Mouse (Mus musculus): ENCODE measurements around the gene Arhgap15.

Gene Arhgap15

DNA sequence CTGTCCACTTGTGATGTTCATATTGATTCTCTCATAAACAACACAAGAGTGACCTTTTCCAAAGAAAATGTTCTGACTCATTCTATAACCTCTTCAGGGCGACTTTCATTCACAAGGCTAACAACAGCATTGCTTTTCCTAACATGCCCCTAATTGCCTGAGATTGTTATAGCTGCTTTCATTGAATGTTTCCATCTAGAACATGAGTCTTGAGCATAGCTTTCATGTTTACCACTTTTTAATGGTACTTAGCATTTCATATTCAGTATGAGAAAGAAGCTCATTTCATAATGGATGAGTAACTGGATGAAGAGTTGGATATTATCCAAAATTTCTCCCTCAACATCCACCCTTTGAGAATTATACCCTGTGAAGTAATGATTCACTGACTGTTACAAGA is 403.7 kb downstream of the Arhgap15 start:
- CTCF ChIA-PET = no interaction called here

DNA sequence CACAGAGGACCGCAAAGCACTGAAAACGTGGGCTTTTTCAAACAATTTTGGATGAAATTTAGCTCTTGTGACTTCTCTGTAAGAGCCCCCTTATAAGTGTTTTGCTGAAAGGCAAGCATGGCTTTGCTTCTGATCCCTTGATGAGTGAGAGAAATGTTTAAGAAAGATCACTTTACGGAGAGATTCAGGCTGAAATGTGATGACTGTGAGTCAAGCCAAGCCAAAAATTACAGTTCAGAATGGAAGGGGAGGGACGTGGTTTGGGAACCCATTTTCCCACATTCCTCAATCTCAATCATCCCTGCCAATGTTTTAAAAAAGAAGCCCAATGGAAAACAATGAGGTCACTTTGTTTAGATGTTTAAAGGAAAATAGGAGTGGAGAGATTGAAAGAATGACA is 411.7 kb downstream of the Arhgap15 start:
- CTCF ChIA-PET = no interaction called here

DNA sequence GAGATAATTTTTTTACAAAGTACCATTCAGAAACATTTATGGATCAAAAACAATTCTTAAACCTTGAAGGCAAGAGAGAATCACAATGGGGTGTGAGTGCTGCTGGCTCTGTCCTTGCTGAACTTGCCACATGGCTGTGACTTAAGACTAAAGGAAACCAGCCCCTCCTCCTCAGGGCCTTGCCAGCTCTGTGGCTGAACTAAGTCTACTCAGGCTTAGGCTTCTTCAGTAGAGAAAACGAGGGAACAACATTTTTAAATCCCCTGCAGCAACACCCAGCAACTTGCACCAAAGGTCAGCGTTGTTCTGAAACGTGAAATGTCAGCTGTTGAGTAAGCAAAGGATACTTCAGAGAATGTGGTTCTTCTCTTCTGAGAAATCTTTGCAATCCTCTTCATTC is 417.2 kb downstream of the Arhgap15 start:
- CTCF ChIA-PET = no interaction called here

DNA sequence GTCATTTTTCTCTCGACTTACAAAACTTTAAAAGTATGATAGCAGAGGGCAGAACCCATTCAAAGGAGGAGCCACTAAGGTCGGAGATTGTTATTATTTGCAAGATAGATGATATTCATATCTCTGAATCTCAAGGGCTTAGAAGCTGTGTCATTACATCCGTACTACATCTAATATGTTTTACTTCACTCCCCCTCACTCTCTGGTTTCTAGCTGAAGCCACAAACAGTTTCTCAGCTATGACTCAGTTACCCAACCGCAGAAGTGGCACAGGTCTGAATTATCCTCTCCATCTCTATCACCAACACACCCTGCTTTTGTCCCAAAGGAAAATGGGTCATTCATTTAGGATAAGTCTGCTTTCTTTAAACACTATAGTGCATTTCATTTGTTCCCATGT is 418.1 kb downstream of the Arhgap15 start:
- CTCF ChIA-PET = no interaction called here

DNA sequence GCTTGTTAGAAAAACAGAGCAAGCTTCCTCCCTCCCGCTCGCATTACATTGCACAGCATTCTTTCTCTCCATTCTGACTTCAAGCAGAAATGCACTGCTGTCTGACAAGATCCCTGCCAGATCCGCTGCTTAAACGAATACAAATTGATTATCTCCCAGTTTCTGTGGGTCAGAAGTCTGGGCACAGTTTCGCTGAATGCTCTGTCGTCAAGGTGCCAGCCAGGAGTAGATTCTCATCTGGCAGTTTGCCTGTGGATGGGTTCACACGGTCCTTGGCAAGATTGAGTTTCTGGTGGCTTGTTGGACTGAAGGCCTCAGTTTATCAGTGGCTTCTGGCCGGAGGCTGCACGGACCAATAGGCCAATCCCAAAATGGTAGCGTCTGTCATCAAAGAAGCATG is 435.9 kb downstream of the Arhgap15 start:
- CTCF ChIA-PET = interaction anchor here (0.5 kb wide), 1 partner anchor 22 kb away, joined by 3 read pairs; no protein-coding TSS in a partner anchor

DNA sequence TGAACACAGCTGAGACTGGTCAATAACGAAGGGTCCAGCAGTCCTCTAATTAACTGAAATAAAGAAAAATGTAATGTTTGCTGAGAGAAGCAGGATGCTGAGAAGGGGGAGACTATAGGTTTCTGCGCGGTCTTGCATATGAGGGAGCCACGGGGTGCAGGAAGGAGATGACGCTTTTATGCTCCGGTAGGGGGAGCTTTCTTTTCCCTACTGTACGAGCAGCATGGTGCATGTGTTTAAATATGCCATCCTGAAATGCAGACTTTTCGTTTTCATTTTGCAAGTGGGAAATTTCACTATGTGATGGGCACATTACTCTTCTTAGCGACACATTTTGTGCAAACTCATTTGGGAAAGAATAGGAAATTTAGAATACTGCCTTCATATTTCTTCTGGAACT is 442.1 kb downstream of the Arhgap15 start:
- CTCF ChIA-PET = no interaction called here

DNA sequence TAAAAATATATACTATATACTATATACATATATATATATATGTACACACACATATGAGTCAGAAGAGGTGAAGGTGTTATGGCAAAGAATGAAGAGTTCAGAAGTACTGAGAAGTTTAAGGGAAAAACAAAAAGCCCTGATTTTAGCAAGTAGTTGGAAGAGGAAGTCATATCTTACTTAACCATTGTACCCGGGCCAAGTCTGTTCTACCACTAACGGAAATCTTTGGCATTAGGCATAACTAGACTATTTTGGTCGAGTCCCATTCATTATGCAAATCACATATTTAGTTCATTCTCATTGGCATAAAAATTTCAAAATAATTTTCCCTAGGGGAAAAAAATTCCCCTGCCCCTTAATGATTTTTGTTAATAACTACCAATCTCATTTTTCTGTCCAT is 443.4 kb downstream of the Arhgap15 start:
- CTCF ChIA-PET = no interaction called here

DNA sequence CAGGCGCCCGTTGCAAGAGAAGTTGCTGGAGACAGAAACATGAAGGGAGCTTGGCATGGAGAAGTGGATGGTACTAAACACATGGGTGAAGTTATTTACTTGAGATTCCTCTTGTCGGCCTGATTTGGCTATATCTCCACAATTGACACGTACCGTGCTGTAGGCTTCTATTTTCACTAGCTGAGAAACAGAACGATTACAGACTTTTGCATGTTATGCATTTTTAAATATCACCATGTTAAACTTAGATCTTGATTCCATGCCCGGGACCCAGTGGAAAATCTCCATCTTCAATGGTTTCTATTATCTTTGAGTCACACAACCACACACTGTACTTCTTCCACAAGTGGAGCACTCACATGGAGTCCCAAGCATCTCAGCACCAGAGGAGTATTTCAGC is 466.9 kb downstream of the Arhgap15 start:
- CTCF ChIA-PET = no interaction called here

DNA sequence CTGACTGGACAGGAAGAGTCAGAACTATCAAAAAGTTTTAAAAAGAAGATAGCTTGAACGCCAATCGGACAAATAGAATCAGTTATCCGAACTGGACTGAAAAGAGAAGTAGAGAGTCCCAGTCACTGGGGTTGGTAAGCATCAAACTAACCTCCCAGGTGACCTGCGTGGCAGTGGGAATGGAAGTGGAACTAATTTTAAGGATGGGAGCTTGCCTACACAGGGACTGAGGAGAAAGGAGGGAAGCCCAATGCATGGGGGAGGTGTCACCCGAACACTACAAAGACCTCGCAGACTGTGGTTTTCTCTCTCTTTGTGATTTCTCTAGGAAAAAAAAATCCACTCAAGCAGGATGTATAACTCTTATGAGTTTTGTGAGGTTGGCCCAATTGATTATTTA is 469.2 kb downstream of the Arhgap15 start:
- CTCF ChIA-PET = no interaction called here

DNA sequence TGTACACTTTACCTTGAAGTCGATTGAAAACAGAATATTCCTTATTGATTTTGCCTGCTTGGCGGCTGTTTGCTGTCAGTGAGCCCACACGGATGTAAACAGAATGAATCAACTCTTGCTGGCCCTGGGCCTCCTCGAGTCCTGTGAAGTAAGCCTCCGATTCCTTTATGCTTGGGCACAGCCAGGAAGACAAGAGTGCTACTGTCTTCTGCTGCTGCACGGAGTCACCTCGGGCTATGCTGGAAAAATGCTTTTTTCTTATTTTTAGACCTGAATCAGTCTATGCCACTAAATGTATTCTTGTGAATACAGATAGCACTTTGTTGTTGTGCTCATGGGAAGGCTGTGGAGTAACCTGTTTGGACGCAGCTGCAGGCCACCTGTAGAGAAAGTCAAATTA is 469.7 kb downstream of the Arhgap15 start:
- CTCF ChIA-PET = no interaction called here

DNA sequence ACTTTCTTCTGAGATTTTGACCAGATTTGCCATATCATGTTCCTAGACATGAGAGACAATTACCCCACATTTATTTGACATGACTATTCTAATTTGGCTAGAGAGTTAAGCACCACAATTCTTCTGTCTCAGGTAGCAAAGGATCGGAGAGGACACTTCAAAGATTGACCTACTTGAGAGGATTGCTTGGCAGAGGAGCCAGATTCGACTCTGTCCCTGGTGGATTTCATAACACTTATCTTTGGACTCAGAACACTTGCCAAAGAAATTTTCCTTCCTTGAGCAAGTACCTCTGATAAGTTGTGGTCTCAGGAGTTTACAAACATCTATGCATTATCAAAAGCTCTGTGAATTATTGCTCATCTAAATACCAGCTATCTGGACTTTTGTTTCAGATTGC is 473.1 kb downstream of the Arhgap15 start:
- CTCF ChIA-PET = no interaction called here

DNA sequence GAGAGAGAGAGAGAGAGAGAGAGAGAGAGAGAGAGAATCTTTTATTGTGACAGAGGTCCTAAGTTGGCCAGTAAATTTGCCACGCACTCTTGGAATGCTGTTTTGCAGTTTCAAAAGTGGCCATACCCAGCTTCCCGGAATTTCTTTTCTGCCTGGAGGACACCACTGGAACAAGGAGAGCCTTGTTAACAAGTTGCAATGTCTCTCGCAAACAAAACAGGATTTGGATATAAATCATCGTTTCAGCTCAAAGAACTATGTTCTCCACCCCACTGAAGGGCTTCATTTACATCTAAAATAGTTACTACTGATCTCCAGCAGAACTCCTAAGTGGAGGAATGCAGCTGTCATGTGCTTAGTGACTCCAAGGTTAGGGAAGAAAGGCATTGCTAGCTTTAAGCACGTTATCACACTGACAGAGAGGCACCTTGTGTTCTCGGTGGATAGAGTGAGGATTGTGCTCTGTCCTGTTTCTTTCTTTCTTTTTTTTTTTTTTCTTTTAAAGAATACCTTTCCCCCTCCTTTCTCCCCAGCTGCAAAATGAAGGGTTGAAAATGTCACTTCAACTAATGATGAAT is 473.6 kb downstream of the Arhgap15 start:
- CTCF ChIA-PET = interaction anchor here (0.6 kb wide), 1 partner anchor 14 kb away, joined by 3 read pairs; no protein-coding TSS in a partner anchor

DNA sequence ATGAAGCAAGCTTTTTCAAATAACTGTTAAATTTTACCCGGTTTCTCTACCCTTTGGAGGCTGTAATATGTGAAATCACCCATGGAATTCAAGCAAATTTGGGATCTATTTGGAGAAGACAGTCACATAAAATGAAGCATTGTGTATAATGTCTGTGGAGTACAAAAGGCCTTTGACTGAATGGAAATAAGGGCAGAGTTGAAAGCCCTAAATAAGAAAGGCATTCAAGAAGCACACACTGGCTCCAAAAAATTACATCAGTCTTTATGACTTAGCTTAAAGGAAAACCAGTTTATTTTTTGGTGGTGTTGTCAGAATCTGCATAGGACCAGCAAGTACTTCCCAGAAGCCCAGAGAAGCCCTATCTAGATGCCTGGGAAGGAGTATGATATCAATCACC is 486.2 kb downstream of the Arhgap15 start:
- CTCF ChIA-PET = no interaction called here

DNA sequence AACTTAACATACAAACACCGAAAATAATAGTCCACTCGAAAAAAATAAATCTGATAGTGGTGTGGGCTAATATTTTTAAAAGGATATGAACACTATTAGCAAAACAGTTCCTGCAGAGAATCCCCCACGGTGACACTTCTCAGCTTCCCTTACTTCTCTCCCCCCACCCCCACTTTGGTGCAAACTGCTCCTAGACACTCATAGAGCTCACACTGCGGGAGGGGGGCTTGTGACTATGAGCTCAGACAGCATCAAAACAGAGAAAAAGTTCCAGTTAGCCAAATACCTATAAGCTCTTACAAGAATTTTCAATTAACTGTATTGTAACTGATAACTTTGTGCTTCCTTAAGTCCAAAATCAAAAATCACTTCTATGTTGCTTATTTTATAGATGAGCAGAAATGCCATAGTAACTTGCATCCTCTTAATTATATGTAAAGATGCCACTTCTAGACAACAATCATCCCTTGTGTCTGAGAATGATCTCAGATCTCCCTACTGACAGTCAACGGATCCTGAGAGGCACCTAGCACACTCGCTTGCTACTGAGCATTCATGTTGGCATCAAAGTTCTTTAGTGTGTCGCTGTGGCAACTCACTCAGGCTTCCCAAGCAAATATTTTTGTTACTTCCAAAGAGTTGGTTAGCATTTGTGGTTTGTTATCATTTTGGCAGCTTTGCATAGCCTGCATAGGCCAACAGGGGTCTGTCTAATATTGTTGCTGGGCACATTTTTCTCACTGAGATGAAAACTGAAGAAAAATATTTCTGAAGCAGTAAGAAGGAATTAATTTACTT is 493.2 kb downstream of the Arhgap15 start:
- CTCF ChIA-PET = no interaction called here

DNA sequence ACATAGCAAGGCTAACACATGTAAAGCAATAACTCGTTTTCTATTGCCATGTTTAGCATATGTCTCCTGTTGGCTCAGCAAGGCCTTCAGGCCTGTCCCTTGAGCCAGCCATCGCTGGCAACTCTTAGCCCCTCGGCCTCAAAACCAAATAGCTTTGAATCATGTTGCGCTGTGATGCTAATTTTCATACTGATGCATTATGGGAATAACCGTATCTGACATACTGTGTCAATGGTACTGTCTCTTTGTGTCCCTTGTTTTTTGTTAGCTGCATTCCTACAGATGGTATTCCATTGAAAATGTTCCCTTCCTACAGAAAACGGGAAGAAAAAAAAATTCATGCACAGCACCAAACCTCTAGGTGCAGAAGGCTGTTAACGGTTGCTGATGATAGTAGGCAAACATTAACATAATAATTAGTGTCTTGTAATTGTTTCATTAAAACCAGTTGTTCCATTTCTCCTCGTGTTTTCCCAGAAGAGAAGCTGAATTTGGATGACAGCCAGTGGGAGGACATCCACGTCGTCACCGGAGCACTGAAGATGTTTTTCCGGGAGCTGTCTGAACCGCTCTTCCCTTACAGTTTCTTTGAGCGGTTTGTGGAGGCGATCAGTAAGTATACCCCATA is 494.1 kb downstream of the Arhgap15 start:
- CTCF ChIA-PET = no interaction called here

DNA sequence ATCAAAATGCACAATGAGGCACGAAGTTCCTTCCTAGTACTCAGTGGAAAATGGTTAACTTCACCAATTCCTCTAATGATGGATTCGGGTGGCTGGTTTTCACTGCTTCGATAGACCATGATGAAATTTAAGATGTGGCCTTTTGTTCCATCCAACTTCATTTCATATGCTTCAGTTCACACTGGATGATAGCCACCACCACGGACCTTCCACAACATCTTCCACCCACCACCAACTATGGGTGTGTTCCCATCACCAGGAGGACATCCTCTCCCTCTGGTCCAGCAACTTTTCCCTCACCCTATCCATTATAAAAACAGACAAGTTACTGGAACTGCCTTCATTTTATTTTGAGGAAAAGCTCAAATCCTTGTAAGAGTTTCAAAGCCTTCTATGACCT is 506.7 kb downstream of the Arhgap15 start:
- CTCF ChIA-PET = no interaction called here

DNA sequence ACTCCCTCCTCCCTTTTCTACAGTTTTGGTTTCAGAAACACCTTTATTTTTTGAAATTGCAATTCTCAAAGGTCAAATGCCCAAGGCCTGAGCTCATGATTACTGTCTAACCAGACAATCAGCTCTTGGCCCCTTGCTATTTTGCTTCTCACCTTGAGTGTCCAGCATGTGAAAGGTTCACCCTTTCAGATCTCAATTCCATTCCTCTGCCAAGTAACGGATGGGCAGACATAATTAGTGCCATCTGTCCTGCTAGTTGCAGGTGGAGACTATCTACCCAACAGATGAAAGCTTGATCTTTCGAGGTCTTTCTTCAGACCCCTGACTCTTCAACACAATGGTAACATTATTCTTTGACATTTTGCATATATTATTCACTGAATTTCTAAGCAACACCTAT is 509.3 kb downstream of the Arhgap15 start:
- CTCF ChIA-PET = no interaction called here

DNA sequence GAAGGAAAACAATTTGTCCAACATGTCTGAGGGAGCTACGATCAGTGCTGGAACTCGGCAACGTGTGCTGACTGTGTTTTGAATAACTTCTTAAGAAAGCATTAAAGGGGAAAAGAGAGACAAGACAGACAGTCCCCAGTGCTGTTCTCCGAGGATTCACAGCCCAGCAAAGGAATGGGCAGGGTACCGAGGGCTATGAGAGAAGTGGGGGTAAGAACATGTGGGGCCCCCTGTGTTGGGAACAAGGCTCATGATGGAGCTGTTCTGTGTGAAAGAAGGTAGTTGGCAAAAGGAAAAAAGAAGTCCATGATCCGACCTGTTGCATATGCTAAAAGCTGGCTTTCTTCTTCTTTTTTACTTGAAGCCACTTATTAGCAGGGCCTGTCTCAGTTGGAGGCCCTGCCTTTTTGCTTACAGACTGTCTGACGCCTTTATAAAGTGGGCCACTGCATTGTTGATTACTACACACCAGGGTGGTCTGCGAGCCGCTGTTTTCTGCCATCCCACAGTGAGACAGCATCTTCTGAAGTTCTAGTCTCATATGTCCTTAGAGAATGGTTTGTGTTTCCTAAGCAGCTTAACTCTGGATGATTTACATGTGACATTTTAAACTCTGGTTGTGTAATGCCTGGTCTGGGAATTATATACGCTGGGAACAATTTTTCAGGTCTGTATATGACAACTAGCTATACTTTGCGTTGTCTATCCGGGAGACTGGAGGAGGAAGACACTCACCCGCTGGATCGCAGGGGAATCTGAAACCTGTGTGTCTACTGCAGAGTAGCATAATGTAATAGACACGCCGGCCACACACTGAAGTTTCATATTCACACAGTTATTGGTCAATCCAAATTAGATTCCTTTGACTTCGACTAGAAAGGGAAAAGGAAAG is 523.1 kb downstream of the Arhgap15 start:
- CTCF ChIA-PET = no interaction called here

DNA sequence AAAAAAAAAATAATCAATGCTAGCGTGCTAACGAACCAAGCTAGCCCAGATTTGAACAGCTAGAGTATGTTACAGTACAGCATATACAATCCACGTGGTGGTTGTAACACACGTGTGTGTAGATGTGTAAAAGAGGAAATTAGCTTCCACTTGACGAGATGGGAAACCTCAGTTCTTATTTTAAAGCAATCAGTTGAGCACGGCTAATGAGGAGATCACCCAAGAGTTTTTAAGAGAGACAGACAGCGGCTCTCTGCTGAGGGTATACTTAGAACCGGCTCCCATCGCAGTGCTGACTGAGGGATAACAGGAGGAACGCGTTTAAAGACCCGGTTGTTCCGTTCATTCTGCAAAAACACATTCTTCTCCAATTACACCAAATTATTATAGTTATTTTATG is 524.0 kb downstream of the Arhgap15 start:
- CTCF ChIA-PET = no interaction called here

DNA sequence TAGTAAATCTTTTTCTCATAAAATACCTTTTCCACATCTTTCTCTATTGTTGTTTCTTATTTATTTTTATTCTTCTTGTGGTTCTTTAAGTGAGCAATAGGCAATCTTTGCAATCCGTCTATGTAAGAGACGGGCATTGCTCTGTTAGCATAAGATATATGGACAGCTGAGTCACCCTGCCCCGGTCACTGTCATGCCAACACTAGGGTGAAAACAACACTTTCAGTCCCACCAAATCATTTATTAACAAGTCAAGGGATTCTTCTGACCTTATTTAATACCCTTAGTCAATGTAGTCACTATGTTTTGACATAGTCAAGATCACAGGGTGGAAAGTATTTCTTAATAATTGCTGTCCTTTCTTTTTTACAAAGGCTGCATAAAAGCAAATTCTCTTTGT is 525.8 kb downstream of the Arhgap15 start:
- CTCF ChIA-PET = interaction anchor here (0.9 kb wide), 1 partner anchor 39 kb away, joined by 3 read pairs; no protein-coding TSS in a partner anchor

DNA sequence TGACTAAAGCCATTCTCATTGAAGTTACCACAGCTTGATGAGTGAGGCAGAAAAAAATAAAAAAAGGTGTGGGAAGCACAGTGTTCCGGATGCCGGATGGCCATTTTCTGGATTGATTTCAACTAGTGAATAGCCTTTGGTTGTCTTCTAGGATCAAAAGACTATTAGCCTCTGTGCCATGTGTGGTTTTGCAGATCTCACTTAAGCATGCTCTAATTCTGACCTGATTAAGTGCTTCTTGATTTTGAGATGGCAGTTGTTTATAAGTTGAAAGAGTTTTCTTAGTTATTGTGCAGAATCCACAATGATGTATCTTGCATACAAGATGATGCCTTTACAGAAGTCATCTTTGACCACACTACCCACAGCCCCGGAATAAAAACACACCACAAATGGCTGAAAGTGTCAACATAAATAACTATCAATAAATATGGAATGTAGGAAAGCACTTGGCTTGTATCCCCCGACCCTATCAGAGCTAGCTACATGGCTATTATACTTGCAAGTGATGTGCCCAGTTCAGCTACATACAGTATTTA is 537.6 kb downstream of the Arhgap15 start:
- CTCF ChIA-PET = no interaction called here

DNA sequence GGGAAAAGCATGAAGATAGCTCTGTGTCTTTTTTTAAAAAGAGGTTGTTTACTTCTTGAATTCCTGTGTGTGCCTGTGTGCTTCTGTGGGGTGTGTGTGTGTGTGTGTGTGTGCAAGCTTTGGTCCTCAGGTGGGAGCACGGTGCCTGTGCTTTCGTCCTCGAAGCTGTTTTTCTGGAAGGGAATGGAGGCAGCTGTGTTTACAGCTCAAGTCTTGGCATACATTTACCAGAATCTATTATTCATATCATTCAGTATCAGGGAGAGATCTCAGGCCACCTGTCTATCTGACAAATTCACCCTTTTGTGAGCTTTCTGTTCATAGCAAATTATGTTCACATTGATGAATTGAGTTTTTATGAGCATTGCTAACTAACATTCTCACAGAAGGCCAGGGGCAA is 550.5 kb downstream of the Arhgap15 start:
- CTCF ChIA-PET = no interaction called here
